In the genomic region with DNA sequence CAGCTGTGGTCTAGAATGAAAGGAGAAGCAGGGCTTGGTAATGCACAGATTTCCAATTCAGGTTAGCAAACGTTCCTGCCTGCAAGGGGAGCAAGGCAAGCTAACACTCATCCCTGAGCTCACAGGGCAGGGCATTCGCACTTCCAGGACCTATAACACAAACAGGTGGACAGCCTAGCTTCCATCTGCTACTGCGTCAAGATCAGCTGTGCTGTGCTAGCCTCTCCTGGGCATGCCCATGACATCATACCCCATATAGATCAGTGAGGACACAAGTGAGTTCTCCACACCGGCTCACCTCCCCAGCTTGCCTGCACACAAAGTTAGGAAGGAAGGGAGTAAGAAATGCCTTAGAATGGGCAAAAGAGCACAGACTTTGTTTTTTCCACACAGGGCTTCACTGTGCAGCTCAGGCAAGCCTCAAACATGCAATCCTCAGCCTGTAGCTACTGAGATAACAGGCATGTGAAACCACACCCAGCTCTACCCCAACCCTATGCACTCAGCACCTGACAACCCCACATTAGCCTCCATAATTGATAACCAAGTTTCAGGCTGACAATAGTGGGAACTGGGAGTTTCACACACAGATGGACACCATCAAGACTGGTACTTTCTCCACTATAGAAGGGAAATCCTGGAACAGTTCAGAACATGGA, we compare ENCODE assay signal across 6 mouse cellular contexts.
DNase-seq lines count a peak whose midpoint lies in the region; ATAC-seq and TF ChIP-seq lines count a peak whose summit lies in the region.
"Not testable (repeated sequence)": the region's sequence is repeated elsewhere in the genome, so short reads cannot be mapped to it uniquely, and the experiment has no call there.

No protein-coding gene starts in this region.

- not testable (repeated sequence) for TF ChIP-seq EP300 in liver, postnatal 0 days (IDR thresholded peaks at IDR 0.05; ENCODE audit: low read depth)

- H3K4me1 ChIP-seq in forebrain, embryonic 10.5 days; intestine, embryonic 16.5 days (ENCODE audit: control insufficient read depth, insufficient read depth, low read length): not testable (repeated sequence)
- peaks cover 38% of the 10 kb centered on the region for H3K4me1 ChIP-seq in liver, embryonic 12.5 days
- peaks cover 12% of the 10 kb centered on the region for H3K4me1 ChIP-seq in liver, postnatal 0 days (ENCODE audit: insufficient read depth)

- not testable (repeated sequence) for H3K27me3 ChIP-seq in forebrain, embryonic 10.5 days (ENCODE audit: poor library complexity, severe bottlenecking); intestine, embryonic 16.5 days (replicated peaks; ENCODE audit: control insufficient read depth, insufficient read depth, low read length); liver, embryonic 12.5 days (replicated peaks); liver, postnatal 0 days (ENCODE audit: insufficient read depth, low read length)

- peak overlapping the region; percentile 30; the same call in 1 of the 2 replicates for H3K27ac ChIP-seq in forebrain, embryonic 10.5 days
- H3K27ac ChIP-seq in intestine, embryonic 16.5 days (ENCODE audit: low read length), result not testable (repeated sequence)
- H3K27ac ChIP-seq in liver, embryonic 12.5 days, result peak overlapping the region; percentile 79
- 0 out of 2 replicates have a peak overlapping the region, but pooled peaks have one; percentile 11 for H3K27ac ChIP-seq in liver, postnatal 0 days (ENCODE audit: low read depth)

- not testable (repeated sequence) for H3K36me3 ChIP-seq in forebrain, embryonic 10.5 days (replicated peaks); intestine, embryonic 16.5 days (ENCODE audit: control insufficient read depth, insufficient read depth, low read length); liver, embryonic 12.5 days; liver, postnatal 0 days (replicated peaks; ENCODE audit: insufficient read depth, low read length)

- WGBS in forebrain, embryonic 10.5 days, result 80% methylated on average over 4 of the region's 4 CpGs
- WGBS in intestine, embryonic 16.5 days, result 64% methylated on average over 4 of the region's 4 CpGs
- 43% methylated on average over 4 of the region's 4 CpGs for WGBS in liver, embryonic 12.5 days (ENCODE audit: insufficient replicate concordance)
- WGBS in liver, postnatal 0 days (ENCODE audit: insufficient replicate concordance), result 53% methylated on average over 4 of the region's 4 CpGs

- H3K4me2 ChIP-seq in intestine, embryonic 16.5 days (ENCODE audit: low read depth, low read length); liver, postnatal 0 days (ENCODE audit: low read depth, low read length): not testable (repeated sequence)
- H3K4me2 ChIP-seq in liver, embryonic 12.5 days, result peak overlapping the region; percentile 49

- TF ChIP-seq CTCF in liver, postnatal 0 days (IDR thresholded peaks at IDR 0.05; ENCODE audit: low read depth), result not testable (repeated sequence)

- peak; percentile 48 for DNase-seq in c-Kit-positive CD71-positive TER-119-negative erythroid progenitor cells, embryonic 14.5 days (ENCODE audit: low read depth)
- not testable (repeated sequence) for DNase-seq in forebrain, embryonic 10.5 days (ENCODE audit: extremely low spot score, low spot score); liver, postnatal 0 days

- not testable (repeated sequence) for H3K9ac ChIP-seq in intestine, embryonic 16.5 days (ENCODE audit: low read depth, low read length); liver, postnatal 0 days (replicated peaks)
- peak overlapping the region; percentile 28; the same call in 1 of the 2 replicates for H3K9ac ChIP-seq in liver, embryonic 12.5 days

- peak; percentile 82 for ATAC-seq in intestine, embryonic 16.5 days
- ATAC-seq in liver, embryonic 12.5 days, result peak; percentile 98
- peak; percentile 92 for ATAC-seq in liver, postnatal 0 days
- peak; percentile 14; the same call in 1 of the 2 replicates for ATAC-seq in monocyte, adult 5-6 weeks (replicated peaks; ENCODE audit: insufficient number of reproducible peaks, low FRiP score, low TSS enrichment, poor library complexity, severe bottlenecking)

- not testable (repeated sequence) for H3K4me3 ChIP-seq in forebrain, embryonic 10.5 days; intestine, embryonic 16.5 days (ENCODE audit: low read length); liver, embryonic 12.5 days; liver, postnatal 0 days (ENCODE audit: low read depth, low read length)

- not testable (repeated sequence) for H3K9me3 ChIP-seq in forebrain, embryonic 10.5 days; intestine, embryonic 16.5 days (ENCODE audit: control insufficient read depth, low read length); liver, embryonic 12.5 days (replicated peaks); liver, postnatal 0 days (ENCODE audit: low read length)

Comparison
In these comparisons a context has a peak if more than half of its experiments do, and no peak if none do; other contexts are left out.
1. ATAC-seq: peak in every context shown above with its lines; median percentile 98 in liver, embryonic 12.5 days; 92 in liver, postnatal 0 days; 82 in intestine, embryonic 16.5 days; 14 in monocyte, adult 5-6 weeks.